Mouse (Mus musculus): ENCODE results near the gene Gm11639.

DNA sequence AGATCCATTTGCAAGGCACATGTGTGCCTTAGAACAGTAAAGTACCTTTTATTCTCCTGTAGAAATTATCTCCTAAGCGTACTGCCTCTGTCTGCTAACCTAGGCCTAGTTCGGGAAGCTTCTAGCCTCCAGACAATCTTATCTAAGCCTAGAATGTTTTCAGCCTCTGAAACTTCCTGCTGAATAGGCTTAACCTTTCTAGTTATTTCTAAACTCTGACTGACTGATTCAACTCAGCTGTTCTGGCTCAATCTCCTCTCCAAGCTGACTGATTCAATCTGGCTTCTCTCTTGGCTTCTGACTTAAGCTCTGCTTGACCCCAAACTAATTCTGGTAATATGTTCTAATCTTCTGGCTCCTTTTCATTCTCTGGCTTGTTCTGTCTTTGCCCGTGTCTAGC lies 463.8 kb downstream of the Gm11639 start:
- TF ChIP-seq CTCF (IDR thresholded peaks at IDR 0.05; ENCODE audit: low read depth) (no peak), EP300 (IDR thresholded peaks at IDR 0.05; ENCODE audit: low read depth) (no peak)

Measured in heart, postnatal 0 days (tissue).